Mouse (Mus musculus): Measurements from ENCODE around the gene Brca1. TPM values are rescaled to one million over a fixed set of nuclear protein-coding genes. Genes with fewer than 3 reads are reported as not detected.
"Not testable (repeated sequence)": the region's sequence is repeated elsewhere in the genome, so short reads cannot be mapped to it uniquely, and the experiment has no call there.

Brca1 gene
- total RNA-seq, 2 experiments from 2014 or later: 1.2 to 1.7 TPM

DNA sequence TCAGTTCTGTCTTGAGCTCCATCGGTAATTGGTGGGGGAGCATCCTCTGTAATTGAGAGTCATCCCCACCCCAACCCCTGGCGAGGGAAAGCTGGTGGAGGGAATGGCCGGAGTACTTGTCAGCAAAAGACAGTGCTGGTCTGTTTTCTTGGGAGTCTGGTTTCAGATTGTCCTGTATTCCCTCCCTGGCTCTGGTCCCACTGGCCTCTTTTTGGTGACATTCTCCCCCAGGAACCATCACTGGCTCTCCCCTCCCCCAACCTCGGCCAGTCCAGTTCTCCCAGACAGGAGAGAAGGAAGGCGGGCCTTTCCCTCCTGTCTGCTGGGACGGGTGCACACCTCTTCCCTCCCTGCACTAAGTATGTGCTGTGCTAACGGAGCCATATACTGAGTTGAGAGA lies 79.4 kb downstream of the Brca1 start:
- intact Hi-C loops (cut with DNase I): no loop called here
- DNase-seq: no peak

DNA sequence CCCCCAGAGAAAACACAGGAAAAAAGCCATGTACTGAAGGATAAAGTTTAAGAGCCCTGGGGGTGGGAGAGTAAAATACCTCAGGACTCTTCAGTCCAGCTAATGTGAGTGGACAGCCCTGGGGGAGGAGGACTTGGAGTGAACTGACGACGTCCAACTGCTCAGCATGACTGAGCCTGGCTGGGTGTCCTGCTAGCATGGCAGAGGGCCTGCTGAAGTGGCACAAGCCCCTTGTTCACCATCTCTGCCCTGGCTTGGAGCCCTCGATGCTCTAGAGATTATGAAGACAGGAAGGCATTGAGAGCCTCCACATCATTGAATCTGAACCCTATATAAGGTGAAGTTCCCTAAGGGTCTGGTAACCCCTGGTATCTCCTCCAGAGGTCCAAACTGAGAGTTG lies 79.8 kb downstream of the Brca1 start:
- intact Hi-C loops (cut with DNase I): no loop called here
- no peak for DNase-seq

DNA sequence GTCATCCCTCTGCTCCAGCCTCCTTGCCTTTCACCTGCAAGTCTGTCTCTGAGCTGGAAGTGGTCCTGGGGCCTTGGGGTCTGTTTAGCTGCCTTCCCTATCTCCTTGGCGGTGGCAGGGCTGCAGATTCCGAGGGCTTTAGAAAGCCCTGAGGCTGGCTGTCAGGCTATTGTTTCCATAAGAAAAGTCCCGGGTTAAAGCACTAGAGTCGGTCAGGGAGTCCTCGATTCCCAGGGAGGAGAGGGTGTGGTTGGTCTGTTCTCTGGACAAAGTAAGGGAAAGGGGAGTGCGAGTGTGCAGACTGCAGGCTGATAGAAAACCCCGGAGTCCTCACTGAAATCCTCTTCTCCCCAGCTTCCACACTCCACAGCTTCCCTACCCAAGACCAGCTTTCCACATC lies 81.5 kb downstream of the Brca1 start:
- DNase-seq: no peak
- intact Hi-C loops (cut with DNase I): no loop called here

DNA sequence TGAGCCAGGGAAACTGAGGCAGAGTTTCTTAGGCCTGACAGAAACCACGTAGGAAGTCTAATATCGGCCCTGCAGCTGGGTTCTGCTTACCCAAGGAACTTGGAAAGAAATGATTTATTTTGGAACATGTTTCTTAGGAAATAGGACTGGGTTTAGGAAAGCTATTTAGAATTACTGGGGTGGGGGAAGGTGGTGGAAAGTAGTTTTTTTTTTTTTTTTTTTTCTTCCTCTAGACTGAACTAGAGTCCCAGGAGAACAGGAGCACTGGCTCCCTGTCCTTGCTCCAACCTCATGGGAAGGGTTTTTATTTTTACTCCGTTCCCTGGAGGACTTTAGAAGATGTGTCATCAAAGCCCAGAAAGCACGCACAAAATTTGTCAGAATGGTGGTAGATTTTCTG lies 82.6 kb downstream of the Brca1 start:
- DNase-seq: no peak
- intact Hi-C loops (cut with DNase I): loop anchor here (5.0 kb wide), 1 partner anchor 83 kb away; the partner anchor contains the start of genes Brca1 and Nbr1

DNA sequence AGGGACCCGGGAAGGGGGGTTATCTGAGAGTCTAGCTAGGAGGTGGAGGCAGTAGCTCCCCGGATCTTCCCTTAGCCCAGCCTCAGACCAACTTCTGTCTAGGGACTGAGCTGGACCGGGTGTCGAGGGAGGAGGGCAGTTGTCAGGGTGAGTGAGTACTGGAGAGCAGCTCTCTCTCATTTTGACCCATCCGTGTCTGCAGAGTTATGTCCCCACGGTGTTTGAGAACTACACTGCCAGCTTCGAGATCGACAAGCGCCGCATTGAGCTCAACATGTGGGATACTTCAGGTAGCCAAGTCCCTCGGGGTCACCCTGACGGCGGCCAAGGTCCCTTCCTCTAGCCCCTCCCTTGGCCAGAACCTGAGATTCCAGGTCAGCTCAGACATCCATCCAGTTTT lies 83.0 kb downstream of the Brca1 start:
- intact Hi-C loops (cut with DNase I): loop anchor here (5.0 kb wide), 1 partner anchor 84 kb away; the partner anchor contains the start of genes Brca1 and Nbr1
- DNase-seq: no peak

DNA sequence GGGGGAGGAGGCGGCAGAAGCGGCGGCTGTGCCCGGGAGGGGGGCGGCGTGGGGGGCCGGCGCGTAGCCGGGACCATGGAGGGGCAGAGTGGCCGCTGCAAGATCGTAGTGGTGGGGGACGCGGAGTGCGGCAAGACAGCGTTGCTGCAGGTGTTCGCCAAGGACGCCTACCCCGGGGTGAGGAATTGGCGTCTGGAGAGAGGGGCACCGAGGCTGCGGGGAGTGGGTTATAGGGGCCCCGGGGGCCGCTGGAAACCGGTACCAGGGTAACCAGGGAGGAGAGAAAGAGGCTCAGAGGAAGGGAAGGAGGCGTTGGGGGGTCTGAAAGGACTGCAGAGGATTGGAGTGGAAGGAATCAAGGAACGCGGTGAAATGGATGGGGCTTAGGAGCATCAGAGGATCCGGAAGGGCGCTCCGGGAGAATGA lies 83.5 kb downstream of the Brca1 start:
- intact Hi-C loops (cut with DNase I): loop anchor here (5.0 kb wide), 1 partner anchor 84 kb away; the partner anchor contains the start of genes Brca1 and Nbr1
- DNase-seq: no peak

DNA sequence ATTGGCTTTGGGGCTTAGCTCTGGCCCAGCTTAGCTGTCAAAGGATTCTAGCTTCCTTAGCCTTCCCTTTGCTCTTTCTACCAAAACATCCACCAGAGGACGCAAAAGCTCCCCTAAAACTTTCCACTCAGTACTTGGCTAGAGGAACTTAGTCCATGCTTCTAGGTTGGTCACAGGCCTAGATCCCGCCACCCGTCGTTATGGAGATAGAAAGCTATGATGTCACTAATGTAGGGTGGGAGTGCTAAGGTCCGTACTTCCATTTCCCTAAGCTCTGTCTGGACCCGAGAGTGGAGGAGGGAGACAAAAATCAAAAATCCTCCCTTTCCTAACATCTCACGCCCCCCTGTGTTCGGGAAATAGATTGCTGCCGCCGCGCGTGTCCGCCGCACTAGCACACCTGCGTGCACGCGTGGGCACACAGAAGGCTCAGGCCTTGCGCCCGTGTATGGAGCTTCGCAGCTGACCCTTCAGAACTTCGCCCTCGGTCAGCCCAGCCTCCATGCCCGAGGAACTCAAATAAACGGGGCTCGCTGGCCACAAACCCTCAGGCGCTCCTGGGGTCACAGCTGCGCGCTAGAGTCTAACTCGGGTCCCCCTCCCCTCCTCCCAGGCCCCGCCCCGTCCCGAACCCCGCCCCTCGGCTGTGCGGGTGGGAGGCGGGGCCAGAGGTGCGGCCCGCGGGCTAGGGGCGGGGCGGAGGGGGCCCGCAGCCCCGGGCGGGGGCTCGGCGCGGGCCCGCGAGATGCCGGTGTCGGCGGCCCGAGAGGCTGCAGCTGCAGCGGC lies 84.1 kb downstream of the Brca1 start:
- intact Hi-C loops (cut with DNase I): loop anchor here (5.0 kb wide), 1 partner anchor 85 kb away; the partner anchor contains the start of genes Brca1 and Nbr1
- DNase-seq: peak; percentile 74 to 82

DNA sequence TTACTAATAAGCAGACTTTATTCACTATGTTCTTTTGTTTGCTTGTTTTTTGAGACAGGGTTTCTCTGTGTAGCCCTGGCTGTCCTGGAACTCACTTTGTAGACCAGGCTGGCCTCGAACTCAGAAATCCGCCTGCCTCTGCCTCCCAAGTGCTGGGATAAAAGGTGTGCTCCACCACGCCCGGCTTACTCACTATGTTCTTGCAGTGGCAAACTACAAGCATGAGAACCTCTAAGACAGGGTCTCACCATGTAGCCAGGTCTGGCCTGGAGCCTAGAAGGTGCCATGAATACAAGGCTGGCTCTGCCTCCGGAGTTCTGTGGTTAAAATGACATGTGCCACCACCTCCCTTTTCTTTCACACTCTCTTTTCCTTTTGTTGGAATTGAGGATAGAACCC lies 85.2 kb downstream of the Brca1 start:
- DNase-seq: not testable (repeated sequence)
- intact Hi-C loops (cut with DNase I): loop anchor here (5.0 kb wide), 1 partner anchor 86 kb away; the partner anchor contains the start of genes Brca1 and Nbr1

DNA sequence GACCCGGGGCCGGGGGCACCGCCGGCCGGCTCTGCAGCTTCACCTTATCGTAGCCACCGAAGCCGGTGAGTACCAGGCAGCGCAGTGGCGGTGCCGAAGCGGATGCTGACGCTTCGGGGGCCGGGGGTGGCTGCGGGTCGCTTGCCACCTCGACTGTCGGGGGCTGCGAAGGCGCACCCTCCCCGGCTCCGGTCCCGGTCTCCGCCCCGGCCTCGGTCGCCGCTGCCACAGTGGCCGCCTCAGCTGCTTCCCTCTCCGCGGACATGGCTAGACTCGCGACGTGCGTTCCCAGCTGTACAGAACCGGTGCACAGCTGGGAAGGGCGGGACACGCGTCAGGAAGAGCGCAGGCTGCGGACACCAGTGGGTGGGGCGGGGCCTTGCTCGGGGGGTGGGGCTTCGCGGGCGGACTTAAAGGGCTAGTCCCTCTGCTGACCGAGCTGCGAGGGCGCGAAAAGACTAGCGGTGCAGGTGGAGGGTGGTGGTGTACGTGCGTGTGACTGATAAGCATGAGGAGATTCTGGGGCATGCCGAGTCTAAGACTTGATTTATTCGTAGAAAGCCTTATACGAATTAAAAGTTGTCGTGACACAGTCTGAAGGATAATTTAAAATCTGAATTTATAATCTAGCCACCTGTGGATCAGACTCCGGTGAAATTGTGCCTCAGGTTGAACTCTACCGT lies 85.7 kb downstream of the Brca1 start, which contains the start of gene Vat1:
TSS of gene Vat1 (minus strand) at position 362 of the 683 bp plus-strand sequence.
- peak; percentile 75 to 79 for DNase-seq
- intact Hi-C loops (cut with DNase I): loop anchor here (2.0 to 5.0 kb wide), 2 partner anchors 17 to 86 kb away; partner anchors contain the start of genes Brca1, Ifi35 and Nbr1

DNA sequence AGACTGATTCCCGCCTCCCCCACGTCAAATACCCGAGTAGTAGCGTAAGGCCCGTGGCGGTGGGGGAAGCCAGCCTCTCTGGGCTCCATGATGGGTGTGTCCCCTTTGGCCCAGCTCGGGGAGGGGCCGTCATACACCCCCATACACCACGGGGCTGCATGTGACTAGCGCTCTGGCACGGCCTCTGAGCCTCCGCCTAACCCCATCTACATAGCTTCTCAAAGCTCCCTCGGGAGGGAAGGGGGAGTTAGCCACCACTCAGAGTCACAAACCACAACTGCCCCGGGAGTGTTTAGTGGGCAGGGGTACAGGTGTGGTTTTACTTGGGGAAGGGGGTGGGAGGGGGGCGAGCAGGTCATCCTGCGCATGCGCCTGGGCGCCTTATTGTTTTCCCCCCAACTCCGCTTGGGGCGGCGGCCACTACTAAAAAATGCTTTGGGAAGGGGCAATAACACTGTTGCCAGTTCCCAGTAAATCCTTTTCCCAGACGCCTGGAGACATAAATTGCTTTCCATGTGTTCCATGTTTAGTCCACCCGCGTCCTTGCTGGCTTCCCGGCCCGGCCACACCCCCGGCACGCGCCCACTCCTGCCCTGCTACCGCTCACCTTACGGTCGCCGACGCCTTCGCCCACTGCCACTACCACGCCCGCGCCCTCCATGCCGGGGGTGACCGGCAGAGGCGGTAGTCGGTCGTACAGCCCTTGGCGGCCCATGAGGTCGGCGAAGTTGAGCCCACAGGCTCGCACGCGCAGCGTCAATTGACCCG lies 86.5 kb downstream of the Brca1 start:
- intact Hi-C loops (cut with DNase I): loop anchor here (2.0 to 5.0 kb wide), 2 partner anchors 16 to 87 kb away; partner anchors contain the start of genes Brca1, Ifi35 and Nbr1
- peak; percentile 70 to 77 for DNase-seq

DNA sequence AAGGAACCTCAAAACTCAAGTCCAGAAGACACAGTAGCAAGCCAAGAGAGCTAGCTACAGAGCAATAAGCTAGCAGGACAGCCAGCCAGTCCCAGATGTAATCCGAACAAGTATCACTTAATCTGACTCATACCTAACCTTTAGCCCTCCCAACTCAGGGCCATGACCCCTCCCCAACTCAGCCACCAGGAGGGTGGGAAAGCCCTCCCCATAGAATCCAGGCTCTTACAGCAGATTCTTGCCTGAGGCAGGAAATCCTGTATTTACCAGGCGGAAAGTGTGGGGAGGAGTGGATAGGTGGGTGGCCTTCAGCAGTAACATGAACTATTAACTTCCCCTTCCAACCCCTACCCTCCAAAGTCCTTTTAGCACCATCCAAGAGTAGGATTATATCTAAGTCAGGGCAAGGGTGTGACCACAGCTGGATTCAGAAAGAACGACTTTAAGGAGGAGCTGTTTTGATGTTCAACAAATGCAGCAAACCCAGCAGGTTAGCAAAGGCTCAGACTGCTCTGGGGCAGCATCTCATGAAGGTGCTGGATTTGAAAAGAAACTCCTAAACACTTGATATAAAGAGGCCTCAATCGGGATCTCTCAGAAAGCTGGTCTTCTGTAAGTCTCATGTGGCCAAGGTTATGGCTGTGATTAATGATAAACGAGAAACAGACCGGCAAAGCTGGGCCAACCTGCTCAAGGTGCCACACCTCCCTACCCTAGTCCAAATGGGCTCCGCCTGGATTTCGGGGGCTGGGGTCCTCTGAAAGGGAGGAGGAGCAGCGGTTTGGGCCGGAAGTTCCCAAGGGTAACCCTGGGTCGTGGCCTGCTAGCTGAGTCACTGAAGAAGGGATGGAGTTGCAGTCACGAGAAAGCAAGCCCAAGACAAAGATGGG lies 87.3 kb downstream of the Brca1 start, which contains the start of gene Rnd2:
TSS of gene Rnd2 (plus strand) at position 789 of the 890 bp plus-strand sequence.
- DNase-seq: no peak
- intact Hi-C loops (cut with DNase I): loop anchor here (2.0 to 5.0 kb wide), 2 partner anchors 16 to 88 kb away; partner anchors contain the start of genes Brca1, Ifi35 and Nbr1

DNA sequence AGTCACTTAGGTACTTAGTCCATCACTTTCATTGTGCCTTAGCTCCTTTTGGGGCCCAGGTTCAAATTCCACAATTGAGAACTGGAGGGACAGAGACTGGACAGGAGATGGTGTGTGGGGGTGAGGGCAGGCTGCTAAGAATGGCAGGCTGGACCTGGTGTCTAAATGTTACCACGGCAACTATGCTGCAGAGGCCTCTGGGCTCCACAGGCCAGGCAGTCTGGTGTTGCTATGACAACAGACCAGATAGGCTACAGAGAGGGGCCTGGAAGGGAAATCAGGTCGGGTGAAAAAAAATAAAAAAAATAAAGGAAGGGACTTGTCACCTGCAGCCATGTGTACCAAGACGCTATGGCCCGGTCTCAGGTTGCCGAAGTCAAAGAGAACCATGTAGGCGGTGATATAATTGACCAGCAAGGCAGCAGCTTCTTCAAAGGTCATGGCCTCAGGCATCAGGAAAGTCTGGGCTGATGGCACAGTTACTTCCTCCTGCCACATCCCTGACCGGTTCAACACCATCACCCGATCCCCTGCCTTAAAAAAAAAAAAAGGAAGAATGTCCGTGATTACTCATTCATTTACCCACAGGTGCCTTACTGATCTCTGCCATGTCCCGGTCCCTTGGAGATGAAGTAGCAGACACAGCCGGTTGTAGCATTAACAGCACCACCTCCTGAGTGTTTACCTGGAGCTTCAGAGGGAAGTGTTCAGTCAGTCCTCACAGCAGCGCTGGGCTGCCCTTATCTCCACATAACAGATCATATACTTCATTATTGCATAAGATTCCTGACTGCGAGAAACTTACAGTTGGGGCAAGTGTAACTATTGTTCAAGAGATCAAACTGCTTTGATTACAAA lies 88.9 kb downstream of the Brca1 start:
- no peak for DNase-seq
- intact Hi-C loops (cut with DNase I): no loop called here

DNA sequence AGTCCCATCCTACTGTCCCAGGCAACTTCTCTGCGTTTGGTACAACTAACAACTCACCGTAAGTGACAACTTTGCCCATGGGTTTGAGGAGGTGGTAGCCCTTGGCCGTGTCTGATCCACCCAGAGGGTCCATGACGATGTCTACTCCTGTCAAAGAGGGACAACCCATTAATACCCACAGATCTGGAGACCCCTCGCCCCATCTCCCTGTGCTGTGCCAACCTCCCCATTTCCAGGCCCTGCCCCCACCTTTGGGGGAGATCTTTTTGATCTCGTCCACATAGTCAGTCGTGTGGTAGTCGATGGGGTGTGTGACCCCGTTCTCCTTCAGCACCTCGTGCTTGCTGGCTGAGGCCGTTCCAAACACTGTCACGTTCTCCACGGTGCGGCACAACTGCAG lies 89.6 kb downstream of the Brca1 start:
- intact Hi-C loops (cut with DNase I): no loop called here
- DNase-seq: no peak

DNA sequence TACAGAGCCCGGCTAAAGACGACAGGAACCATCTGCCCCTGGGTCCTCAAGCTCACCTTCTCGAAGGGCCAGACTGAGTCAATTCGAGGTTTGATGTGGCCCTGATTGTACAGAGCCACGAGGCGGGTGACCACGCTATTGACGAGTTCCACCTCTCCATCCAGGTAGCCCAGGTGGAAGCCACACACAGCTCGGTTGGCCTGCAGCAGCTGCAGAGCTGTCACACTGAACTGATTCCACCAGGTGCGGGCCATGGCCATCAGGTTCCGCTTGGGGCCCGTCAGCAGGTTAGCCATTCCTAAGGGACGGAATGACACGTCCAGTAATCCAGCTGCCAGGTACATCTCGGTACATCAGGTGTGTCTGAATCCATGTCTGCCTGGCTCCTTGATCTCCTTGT lies 91.4 kb downstream of the Brca1 start:
- intact Hi-C loops (cut with DNase I): no loop called here
- DNase-seq: no peak

DNA sequence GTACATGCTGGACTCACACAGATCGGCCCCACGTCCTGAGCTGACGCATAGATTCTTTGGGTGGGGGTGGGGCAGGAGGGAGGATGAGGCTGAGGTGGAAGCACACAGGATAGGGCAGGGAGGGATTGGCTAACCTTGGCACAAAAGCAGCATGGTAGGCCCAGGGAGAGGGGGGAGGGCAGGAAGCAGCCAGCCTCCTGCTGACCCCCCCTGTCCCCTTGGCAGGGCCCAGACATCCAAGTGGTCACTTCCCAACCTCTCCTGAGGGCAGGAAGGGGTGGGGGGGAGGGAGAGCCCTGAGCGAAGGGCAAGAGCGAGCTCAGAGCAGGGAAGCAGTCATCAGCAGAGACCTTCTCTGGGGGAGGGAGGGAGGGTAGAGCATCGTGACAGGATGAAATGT lies 92.0 kb downstream of the Brca1 start:
- intact Hi-C loops (cut with DNase I): no loop called here
- no peak for DNase-seq

DNA sequence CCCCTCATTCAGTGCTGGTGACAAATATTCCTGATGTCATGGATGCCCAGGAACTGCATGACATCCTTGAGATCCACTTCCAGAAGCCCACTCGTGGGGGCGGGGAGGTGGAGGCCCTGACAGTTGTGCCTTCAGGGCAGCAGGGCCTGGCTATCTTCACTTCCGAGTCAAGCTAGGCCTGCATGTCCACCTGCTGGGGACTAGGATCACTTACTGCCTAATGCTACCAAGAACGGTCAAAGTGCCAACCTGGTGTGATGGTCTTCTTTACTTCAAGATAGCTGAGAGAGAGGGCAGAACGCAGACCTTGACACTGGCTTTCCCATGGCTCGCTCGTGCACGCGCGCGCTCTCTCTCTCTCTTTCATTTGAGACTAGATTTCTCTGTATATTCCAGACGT lies 93.5 kb downstream of the Brca1 start:
- intact Hi-C loops (cut with DNase I): no loop called here
- no peak for DNase-seq

DNA sequence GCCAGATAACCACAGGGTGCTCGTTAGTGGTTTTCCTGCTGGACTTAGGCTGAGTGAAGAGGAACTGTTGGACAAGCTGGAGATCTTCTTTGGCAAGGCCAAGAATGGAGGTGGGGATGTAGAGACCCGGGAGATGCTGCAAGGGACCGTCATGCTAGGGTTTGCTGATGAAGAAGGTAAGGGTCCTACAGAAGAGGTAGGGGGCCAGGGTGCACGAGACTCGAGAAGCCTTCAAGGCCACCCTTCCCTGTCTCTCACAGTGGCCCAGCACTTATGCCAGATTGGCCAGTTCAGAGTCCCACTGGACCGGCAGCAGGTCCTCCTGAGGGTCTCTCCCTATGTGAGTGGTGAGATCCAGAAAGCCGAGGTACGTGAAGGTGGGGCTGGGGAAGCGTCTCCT lies 94.1 kb downstream of the Brca1 start:
- intact Hi-C loops (cut with DNase I): no loop called here
- no peak for DNase-seq

DNA sequence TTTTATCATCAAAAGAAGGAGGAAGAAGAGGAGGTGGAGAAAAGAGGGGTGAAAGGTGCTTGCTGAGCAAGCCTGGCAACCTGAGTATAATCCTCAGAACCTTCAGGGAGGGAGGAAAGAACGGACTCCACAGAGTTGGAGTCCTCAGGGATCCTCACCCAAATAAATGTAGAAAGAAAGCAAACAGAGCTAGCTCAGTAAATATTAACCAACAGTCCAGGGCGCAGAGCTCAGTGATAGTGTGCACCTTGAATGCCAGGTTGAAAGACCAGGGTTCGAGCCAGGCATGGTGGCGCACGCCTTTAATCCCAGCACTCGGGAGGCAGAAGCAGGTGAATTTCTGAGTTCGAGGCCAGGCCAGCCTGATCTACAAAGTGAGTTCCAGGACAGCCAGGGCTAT lies 96.1 kb downstream of the Brca1 start:
- intact Hi-C loops (cut with DNase I): no loop called here
- no peak for DNase-seq
